Mouse (Mus musculus): ENCODE data around the gene Vamp4.
"Not testable (repeated sequence)": the region's sequence is repeated elsewhere in the genome, so short reads cannot be mapped to it uniquely, and the experiment has no call there.

Vamp4 gene

GRCm38 (mm10) chr1:162590415-162590997 lies 20.2 kb downstream of the Vamp4 start:
- no peak for DNase-seq

GRCm38 (mm10) chr1:162597379-162598102 lies 27.2 kb downstream of the Vamp4 start:
- no peak for DNase-seq

- DNase-seq: no peak
Observed at GRCm38 (mm10) chr1:162599617-162600016, 29.3 kb downstream of the Vamp4 start.

DNA sequence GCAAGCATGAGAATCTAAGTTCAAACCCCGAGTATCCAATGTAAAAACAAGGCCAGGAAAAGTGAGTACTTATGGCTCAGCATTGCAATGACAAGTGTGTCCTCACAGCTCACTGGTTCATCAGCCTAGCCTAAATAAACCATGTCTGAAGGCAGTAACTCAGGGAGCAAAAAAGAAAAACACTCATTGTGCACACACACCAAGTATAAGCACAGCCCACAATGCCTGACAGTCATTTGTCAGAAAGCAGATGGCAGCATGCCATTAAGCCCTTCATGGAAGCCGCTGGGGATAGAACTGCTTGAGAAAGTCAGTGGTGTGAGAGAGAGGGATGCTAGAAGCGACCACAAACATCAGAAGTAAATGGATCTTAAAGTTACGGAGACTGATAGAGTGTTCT lies 31.0 kb downstream of the Vamp4 start:
- no peak for DNase-seq

DNA sequence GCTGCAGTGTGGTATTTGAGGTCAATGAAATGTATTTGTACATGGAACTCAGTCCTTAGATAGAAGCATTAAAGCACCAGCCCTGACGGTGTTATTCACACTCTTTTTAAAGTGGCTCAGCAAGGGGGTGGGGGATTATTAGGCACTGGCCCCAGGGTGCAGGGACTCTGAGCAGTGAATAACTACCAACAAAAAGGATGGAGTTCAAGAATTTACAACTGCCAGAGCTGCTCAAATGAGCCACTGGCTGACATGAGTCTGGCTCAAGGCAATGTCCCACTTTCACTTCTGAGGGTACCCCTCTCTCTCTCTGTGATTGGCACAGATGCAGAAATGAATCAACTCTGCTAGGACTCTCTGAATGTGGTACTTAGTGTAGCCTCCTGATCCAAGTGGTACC lies 37.8 kb downstream of the Vamp4 start:
- DNase-seq: no peak

- DNase-seq: no peak
Observed at GRCm38 (mm10) chr1:162609633-162610250, 39.4 kb downstream of the Vamp4 start.

DNA sequence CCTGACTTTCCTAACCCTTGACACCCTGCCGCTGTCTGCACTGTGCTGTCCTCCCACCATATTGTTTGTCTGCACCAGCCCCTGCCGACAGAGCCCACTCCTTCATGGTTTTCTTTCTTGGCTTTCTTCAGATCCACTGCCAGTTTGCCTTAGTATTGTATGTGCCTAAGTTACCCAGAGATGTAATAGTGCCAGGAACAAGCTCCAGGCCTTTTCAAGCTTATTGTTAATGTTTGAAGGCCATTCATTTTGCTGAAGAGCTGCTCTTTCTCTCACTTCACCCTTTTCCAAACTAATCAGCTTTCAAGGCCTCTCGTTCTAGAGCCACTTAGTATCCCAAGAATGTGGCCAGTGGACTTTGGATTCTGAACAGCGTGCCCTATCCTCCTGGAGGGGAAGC lies 40.9 kb downstream of the Vamp4 start:
- DNase-seq: no peak

DNA sequence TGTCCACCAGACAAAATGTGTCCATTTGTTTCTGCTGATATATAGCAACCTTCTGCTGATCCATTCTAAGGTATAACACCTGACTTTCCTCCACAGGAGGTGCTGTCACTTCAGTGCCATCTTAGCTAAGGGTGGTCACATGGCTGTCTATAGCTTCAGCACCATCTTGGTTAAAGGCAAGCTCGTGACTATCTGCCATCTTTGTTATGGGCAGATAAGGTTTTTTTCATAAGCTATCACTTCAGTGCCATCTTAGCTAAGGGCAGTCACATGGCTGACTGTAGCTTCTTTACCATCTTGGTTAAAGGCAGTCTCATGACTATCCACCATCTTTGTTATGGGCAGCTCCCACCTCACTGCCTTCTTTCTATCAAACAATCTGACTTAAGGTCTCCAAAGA lies 45.2 kb downstream of the Vamp4 start:
- no peak for DNase-seq

GRCm38 (mm10) chr1:162620487-162620886 lies 50.2 kb downstream of the Vamp4 start:
- no peak for DNase-seq

DNA sequence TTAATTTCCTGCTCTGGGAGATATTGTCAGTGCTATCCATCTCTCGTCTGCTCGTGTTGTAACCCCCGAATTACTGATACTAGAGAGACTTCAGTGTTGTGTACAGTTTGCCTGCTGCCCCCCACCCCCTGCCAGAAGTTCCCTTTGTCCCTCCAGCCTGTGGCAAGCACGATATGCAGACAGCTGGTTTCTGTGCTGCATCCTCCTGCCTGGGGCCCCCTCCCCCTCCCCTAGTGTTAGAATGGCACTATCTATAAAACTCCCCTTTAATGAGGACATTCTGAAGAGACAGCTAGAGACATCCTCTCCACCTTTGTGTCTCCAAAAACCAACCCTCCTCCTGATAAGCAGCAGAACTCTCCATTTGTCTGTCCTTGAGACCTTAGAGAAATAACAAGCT lies 53.6 kb downstream of the Vamp4 start:
- DNase-seq: no peak

GRCm38 (mm10) chr1:162625229-162625628 lies 54.9 kb downstream of the Vamp4 start:
- peak in 1 of 2 experiments; percentile 16 for DNase-seq

DNA sequence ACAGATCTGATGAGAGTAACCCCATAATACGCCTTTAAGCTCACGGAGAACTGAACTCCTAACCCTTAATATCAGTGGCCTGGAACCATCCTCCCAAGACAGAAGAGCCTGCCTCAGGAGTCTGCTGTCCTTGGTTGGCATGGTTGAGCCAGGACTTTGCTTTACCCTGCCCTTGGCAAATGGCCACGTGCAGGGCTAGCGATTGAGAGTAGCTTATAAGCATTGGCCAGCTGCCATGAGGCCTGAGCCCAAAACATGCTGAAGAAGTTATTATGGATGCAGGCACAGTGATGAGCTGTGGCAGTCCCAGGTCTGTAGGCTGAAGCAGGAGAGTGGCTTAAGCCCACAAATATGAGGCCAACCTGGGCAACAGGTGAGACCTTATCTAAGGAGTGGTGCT lies 57.5 kb downstream of the Vamp4 start:
- not testable (repeated sequence) for DNase-seq

DNA sequence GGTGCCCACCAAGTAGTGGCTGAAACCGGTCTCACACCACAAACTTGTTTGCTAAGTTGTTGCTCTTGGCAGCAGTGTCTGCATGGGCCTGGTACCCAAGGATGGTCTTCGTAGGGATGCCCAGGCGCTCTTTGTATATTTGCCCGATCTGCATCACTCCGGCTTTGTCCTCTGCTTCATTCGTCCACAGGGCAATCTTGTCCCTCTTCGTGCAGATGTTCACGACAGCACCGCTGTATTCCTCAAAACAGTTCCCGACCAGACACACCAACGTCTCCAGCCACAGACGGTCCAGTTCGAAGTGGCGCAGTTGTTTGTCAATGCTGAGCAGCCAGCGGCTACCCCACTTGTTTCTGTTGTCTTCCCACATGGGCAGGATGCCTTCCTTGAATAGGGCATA lies 58.0 kb downstream of the Vamp4 start:
- not testable (repeated sequence) for DNase-seq

GRCm38 (mm10) chr1:162635291-162635931 lies 65.1 kb downstream of the Vamp4 start:
- not testable (repeated sequence) for DNase-seq

GRCm38 (mm10) chr1:162636516-162636915 lies 66.2 kb downstream of the Vamp4 start:
- no peak for DNase-seq

GRCm38 (mm10) chr1:162638535-162638934 lies 68.2 kb downstream of the Vamp4 start:
- DNase-seq: no peak

DNA sequence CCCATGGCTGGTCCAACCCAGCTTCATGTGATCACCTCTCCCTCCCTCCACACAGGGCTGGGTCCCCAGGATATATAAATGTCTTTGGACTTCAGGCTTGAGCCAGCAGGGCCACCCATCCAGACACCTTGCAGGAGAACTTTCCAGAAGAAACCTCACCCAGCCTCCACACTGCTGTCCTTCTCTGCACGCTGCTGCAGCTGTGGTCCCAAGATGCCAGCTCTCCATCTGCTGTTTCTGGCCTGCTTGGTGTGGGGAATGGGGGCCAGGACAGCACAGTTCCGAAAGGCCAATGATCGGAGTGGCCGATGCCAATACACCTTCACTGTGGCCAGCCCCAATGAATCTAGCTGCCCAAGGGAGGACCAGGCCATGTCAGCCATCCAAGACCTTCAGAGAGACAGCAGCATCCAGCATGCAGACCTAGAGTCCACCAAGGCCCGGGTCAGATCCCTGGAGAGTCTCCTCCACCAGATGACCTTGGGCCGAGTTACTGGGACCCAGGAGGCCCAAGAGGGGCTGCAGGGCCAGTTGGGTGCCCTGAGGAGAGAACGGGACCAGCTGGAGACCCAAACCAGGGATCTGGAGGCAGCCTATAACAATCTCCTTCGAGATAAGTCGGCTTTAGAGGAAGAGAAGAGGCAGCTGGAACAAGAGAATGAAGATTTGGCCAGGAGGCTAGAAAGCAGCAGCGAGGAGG lies 68.9 kb downstream of the Vamp4 start, which contains the start of gene Myoc:
Gene Myoc (plus strand): TSS at position 105 of the 700 bp plus-strand sequence.
- DNase-seq: no peak

- DNase-seq: no peak
Observed at GRCm38 (mm10) chr1:162639861-162640260, 69.5 kb downstream of the Vamp4 start.

DNA sequence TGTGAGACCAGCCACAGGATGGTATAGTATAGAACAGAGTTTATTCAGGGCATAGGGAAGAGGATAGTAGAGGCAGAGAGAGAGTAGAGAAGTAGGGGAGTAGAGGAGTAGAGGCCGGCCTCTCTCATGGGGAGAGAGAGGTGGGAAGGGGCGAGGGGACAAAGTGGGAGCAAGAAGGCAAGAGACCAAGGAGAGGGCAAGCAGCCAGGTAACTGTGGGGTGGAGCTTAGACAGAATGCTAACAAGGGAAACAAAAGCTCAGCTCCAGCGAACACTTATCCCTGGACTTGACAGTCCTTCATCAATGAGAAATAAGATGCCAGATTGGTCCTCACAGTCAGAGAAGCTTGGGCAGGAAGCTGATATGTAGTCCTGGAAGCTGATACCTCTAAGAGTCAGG lies 72.3 kb downstream of the Vamp4 start:
- no peak for DNase-seq

GRCm38 (mm10) chr1:162643752-162644151 lies 73.4 kb downstream of the Vamp4 start:
- peak in 1 of 2 experiments; percentile 9 for DNase-seq

DNA sequence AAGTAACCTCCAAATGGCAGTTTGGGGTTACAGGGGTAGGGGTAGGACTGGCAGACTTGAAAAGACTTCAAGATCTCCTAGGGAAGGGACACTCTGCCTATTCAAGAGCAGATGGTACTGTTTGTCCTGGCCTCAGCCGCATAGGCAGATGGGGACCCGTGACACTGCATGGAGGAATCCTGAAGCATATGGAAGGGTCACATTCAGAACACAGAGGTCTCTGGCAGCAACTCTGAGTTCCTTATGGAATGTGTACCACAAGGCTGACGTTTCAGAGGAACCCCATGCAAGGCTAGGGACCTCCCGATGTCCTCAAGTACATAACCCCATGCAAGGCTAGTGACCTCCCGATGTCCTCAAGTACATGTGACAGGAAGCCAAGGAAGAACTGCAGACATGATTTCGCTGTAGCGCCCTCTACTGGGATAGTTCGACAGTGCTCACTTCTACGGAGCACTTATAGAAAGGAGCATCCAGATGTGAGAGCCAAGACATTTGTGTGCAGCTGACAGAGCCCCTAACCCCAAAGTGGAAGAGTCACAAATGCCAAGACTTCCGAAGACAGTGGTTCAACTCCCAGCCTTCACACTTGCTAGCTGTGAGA lies 75.9 kb downstream of the Vamp4 start:
- DNase-seq: no peak

GRCm38 (mm10) chr1:162648416-162648815 lies 78.1 kb downstream of the Vamp4 start:
- DNase-seq: no peak
